ENCODE assay signal across 9 mouse cellular contexts in the genomic region with DNA sequence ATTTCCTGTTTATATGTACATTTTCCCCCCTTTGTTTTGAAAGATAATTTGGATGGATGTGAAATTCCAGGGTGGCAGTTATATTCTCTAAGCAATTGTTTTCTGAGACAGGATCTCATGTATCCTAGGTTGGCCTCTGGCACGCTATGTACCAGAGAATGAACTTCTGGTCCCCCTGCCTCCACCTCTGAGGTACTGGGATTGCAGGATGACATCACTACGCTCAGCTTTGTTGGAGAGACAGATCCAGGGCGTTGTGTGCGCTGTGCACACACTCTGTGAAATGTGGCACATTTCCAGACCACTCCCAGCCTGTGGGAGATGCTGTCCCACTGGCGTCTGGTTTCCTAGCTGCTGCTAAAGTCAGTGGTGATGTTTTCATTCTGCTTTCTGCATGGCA. TPM values are rescaled to one million over a fixed set of nuclear protein-coding genes. Genes with fewer than 3 reads are reported as not detected.
DNase-seq lines count a peak whose midpoint lies in the region; ATAC-seq and TF ChIP-seq lines count a peak whose summit lies in the region.
"Had no signal": no experiment of that assay in that cellular context is flagged by ENCODE, and none has a peak within 500 bp of the region (broad histone marks: within the 10 kb centered on the region; RNA-seq: fewer than 3 reads in every experiment).

No protein-coding gene starts in this region.

- intact Hi-C loops in heart, adult 2 months (cut with DNase I) = no loop called here

- H3K4me2 ChIP-seq in kidney, embryonic 14.5 days (replicated peaks; ENCODE audit: low read depth, low read length) = no peak overlapping the region
- no peak overlapping the region for H3K4me2 ChIP-seq in neural tube, embryonic 15.5 days

- H3K79me2 ChIP-seq in heart, adult 2 months (replicated peaks; ENCODE audit: control insufficient read depth, insufficient read depth, low read length) = no peaks in the 10 kb centered on the region

- no peaks in the 10 kb centered on the region for H3K9me3 ChIP-seq in kidney, embryonic 14.5 days (ENCODE audit: control insufficient read depth, low read length)
- H3K9me3 ChIP-seq in neural tube, embryonic 15.5 days (replicated peaks) = no peaks in the 10 kb centered on the region
- H3K9me3 ChIP-seq: megakaryocyte, embryonic 14.5 days had no signal

- H3K4me1 ChIP-seq in heart, adult 2 months (ENCODE audit: control insufficient read depth, insufficient read depth, low read length) = peaks cover 3% of the 10 kb centered on the region
- H3K4me1 ChIP-seq in kidney, embryonic 14.5 days (ENCODE audit: control insufficient read depth, insufficient read depth, low read length) = 0 out of 2 replicates have a peak, but pooled peaks cover 6% of the 10 kb centered on the region
- H3K4me1 ChIP-seq in neural tube, embryonic 15.5 days = peaks cover 6% of the 10 kb centered on the region
- H3K4me1 ChIP-seq in thymus, adult 2 months (replicated peaks; ENCODE audit: control insufficient read depth, insufficient read depth, low read length) = no peaks in the 10 kb centered on the region
- H3K4me1 ChIP-seq: megakaryocyte, embryonic 14.5 days had no signal

- no peak overlapping the region for H3K27ac ChIP-seq in heart, adult 2 months
- peak overlapping the region; percentile 19; the same call in 1 of the 2 replicates for H3K27ac ChIP-seq in kidney, embryonic 14.5 days (ENCODE audit: low read depth, low read length)
- H3K27ac ChIP-seq in neural tube, embryonic 15.5 days (replicated peaks) = peak overlapping the region; percentile 28; the same call in 1 of the 2 replicates
- no peak overlapping the region for H3K27ac ChIP-seq in thymus, adult 2 months (ENCODE audit: control insufficient read depth, insufficient read depth, low read length)

- no peak overlapping the region for H3K9ac ChIP-seq in heart, adult 2 months (ENCODE audit: low read depth, low read length)
- no peak overlapping the region for H3K9ac ChIP-seq in kidney, embryonic 14.5 days (ENCODE audit: low read depth, low read length)
- no peak overlapping the region for H3K9ac ChIP-seq in neural tube, embryonic 15.5 days (replicated peaks)

- peak; percentile 69 for ATAC-seq in kidney, embryonic 14.5 days (ENCODE audit: low FRiP score, low TSS enrichment)
- no peak for ATAC-seq in neural tube, embryonic 15.5 days (ENCODE audit: low FRiP score)
- ATAC-seq in erythroid progenitor cell, adult 5-6 weeks (replicated peaks; ENCODE audit: low FRiP score, poor library complexity, severe bottlenecking) = no peak

- no peak for TF ChIP-seq EP300 in heart, adult 2 months (IDR thresholded peaks at IDR 0.05; ENCODE audit: insufficient read depth, low read depth, low read length)

- WGBS in heart, adult 2 months = 19% methylated on average over 5 of the region's 5 CpGs
- WGBS in kidney, embryonic 14.5 days = 39% methylated on average over 5 of the region's 5 CpGs
- WGBS in neural tube, embryonic 15.5 days = 46% methylated on average over 5 of the region's 5 CpGs
- WGBS in thymus, adult 2 months = 54% methylated on average over 5 of the region's 5 CpGs

- DNase-seq in adrenal gland, adult 8-10 months = peak; percentile 37
- DNase-seq in adrenal gland, postnatal 25 days = no peak
- DNase-seq in ES-CJ7 (ENCODE audit: low read depth, low spot score) = peak; percentile 19
- DNase-seq in heart, adult 2 months = peak; percentile 30 to 32
- no peak for DNase-seq in thymus, adult 2 months

- H3K4me3 ChIP-seq in heart, adult 2 months = no peak overlapping the region
- H3K4me3 ChIP-seq in kidney, embryonic 14.5 days (ENCODE audit: low read length) = no peak overlapping the region
- H3K4me3 ChIP-seq in neural tube, embryonic 15.5 days (replicated peaks) = no peak overlapping the region
- no peak overlapping the region for H3K4me3 ChIP-seq in thymus, adult 2 months (ENCODE audit: control insufficient read depth, insufficient read depth, low read length)
- H3K4me3 ChIP-seq: megakaryocyte, embryonic 14.5 days had no signal

- no peaks in the 10 kb centered on the region for H3K27me3 ChIP-seq in heart, adult 2 months (ENCODE audit: control insufficient read depth, insufficient read depth, low read length)
- H3K27me3 ChIP-seq in kidney, embryonic 14.5 days (ENCODE audit: control insufficient read depth, insufficient read depth, low read length) = no peaks in the 10 kb centered on the region
- no peaks in the 10 kb centered on the region for H3K27me3 ChIP-seq in neural tube, embryonic 15.5 days (replicated peaks)
- H3K27me3 ChIP-seq in thymus, adult 2 months (ENCODE audit: control insufficient read depth, insufficient read depth, low read length) = no peaks in the 10 kb centered on the region
- H3K27me3 ChIP-seq: megakaryocyte, embryonic 14.5 days had no signal

- H3K36me3 ChIP-seq in heart, adult 2 months (ENCODE audit: control insufficient read depth, insufficient read depth, low read length) = no peaks in the 10 kb centered on the region
- no peaks in the 10 kb centered on the region for H3K36me3 ChIP-seq in kidney, embryonic 14.5 days (ENCODE audit: control insufficient read depth, insufficient read depth, low read length)
- no peaks in the 10 kb centered on the region for H3K36me3 ChIP-seq in neural tube, embryonic 15.5 days
- H3K36me3 ChIP-seq in thymus, adult 2 months (ENCODE audit: control insufficient read depth, insufficient read depth, low read length) = no peaks in the 10 kb centered on the region

- TF ChIP-seq CTCF in heart, adult 2 months (IDR thresholded peaks at IDR 0.05) = no peak
- TF ChIP-seq CTCF in thymus, adult 2 months (IDR thresholded peaks at IDR 0.05; ENCODE audit: borderline replicate concordance, control insufficient read depth, extremely low read depth, insufficient read depth, low read length, poor library complexity) = no peak

- no peak for TF ChIP-seq POLR2A in heart, adult 2 months (IDR thresholded peaks at IDR 0.05; ENCODE audit: insufficient read depth, low read depth, low read length)
- TF ChIP-seq POLR2A in thymus, adult 2 months (IDR thresholded peaks at IDR 0.05; ENCODE audit: control insufficient read depth, extremely low read depth, insufficient read depth, low read length, poor library complexity) = no peak

RNA-seq across cellular contexts. Expression of a gene that starts 21.7 kb away (rescaled TPM):
- total RNA-seq in adrenal gland, adult 8-10 months (2022) = 100 to 1,000 TPM in 2 of 4 experiments, 10 to 100 TPM in 2; 74.1 to 210 (median 151) TPM
- 56.6 and 75.0 TPM in 2 replicates for total RNA-seq in adrenal gland, postnatal 25 days (2021)
- total RNA-seq in heart, adult 2 months (2021) = 10 to 100 TPM in 1 of 2 experiments, 1 to 10 TPM in 1; 7.2 to 10.3 TPM
- polyA plus RNA-seq in heart, adult 2 months (2012; rRNA removed) = 13.4 and 20.8 TPM in 2 replicates
- polyA plus RNA-seq in kidney, embryonic 14.5 days (2014; fragmentation: Nextera tagmentation; extraction: Ambion mirVana) = 55.1 and 61.9 TPM in 2 replicates
- polyA plus RNA-seq in neural tube, embryonic 15.5 days (2015; fragmentation: Nextera tagmentation; extraction: Ambion mirVana) = 1,207 and 1,502 TPM in 2 replicates
- 7.2 TPM in 1 of 2 replicates, not detected in the other for total RNA-seq in erythroid progenitor cell, adult 5-6 weeks (2015; ENCODE audit: low replicate concordance)
- total RNA-seq in erythroid progenitor cell, adult 5-6 weeks (2017; ENCODE audit: low replicate concordance) = 0.39 TPM in 1 of 2 replicates, not detected in the other
- 4.8 and 5.1 TPM in 2 replicates for polyA plus RNA-seq in thymus, adult 2 months (2012; rRNA removed)

RNA-seq across cellular contexts. Expression of a gene that starts 35.6 kb away (rescaled TPM):
- 10 to 100 TPM; 61.2 to 89.9 (median 81.5) TPM for total RNA-seq in adrenal gland, adult 8-10 months (2022)
- 80.6 and 88.3 TPM in 2 replicates for total RNA-seq in adrenal gland, postnatal 25 days (2021)
- 10 to 100 TPM; 39.9 to 40.0 TPM for total RNA-seq in heart, adult 2 months (2021)
- 26.7 and 32.4 TPM in 2 replicates for polyA plus RNA-seq in heart, adult 2 months (2012; rRNA removed)
- 39.3 and 55.9 TPM in 2 replicates for polyA plus RNA-seq in kidney, embryonic 14.5 days (2014; fragmentation: Nextera tagmentation; extraction: Ambion mirVana)
- polyA plus RNA-seq in neural tube, embryonic 15.5 days (2015; fragmentation: Nextera tagmentation; extraction: Ambion mirVana) = 98.8 and 118 TPM in 2 replicates
- 1.3 and 3.2 TPM in 2 replicates for total RNA-seq in erythroid progenitor cell, adult 5-6 weeks (2015; ENCODE audit: low replicate concordance)
- total RNA-seq in erythroid progenitor cell, adult 5-6 weeks (2017; ENCODE audit: low replicate concordance) = not detected in 2 replicates
- 2.6 and 3.6 TPM in 2 replicates for polyA plus RNA-seq in thymus, adult 2 months (2012; rRNA removed)

Comparison
In these comparisons a context has a peak if more than half of its experiments do, and no peak if none do; other contexts are left out.
1. DNase-seq: peak in adrenal gland, adult 8-10 months (single experiment), ES-CJ7 (single experiment) and heart, adult 2 months (2 of 2); none in adrenal gland, postnatal 25 days (single experiment) and thymus, adult 2 months (single experiment).
2. H3K27ac ChIP-seq: peak in kidney, embryonic 14.5 days (single experiment) and neural tube, embryonic 15.5 days (single experiment); none in heart, adult 2 months (single experiment) and thymus, adult 2 months (single experiment).
3. RNA of a gene that starts 35.6 kb away (total RNA-seq): 80.6 to 88.3 TPM in adrenal gland, postnatal 25 days, 61.2 to 89.9 TPM in adrenal gland, adult 8-10 months and 39.9 to 40.0 TPM in heart, adult 2 months; 1.3 to 3.2 TPM in erythroid progenitor cell, adult 5-6 weeks; every median in the first group is over 4 times any median in the second.